Mouse (Mus musculus) gastrocnemius, adult 2 months (tissue): Measurements from ENCODE around the gene Ccn6. TPM values are rescaled to one million over a fixed set of nuclear protein-coding genes. Genes with fewer than 3 reads are reported as not detected.

Experiments used
- DNase-seq: peaks from one replicate; pipeline ENCODE4 v3.0.0; 2022
- H3K27ac ChIP-seq: fragments of 200-600 bp; 2 replicates; pipeline ENCODE4 v1.8.1; 2022; ENCODE audit warnings: mild to moderate bottlenecking
- H3K4me3 ChIP-seq: fragments of 200-600 bp; 2 replicates; pipeline ENCODE4 v1.8.1; 2022; ENCODE audit warnings: mild to moderate bottlenecking, moderate library complexity
- CTCF ChIP-seq: fragments of 200-600 bp; IDR thresholded peaks from 2 replicates; pipeline ENCODE4 v1.8.1; 2022; ENCODE audit warnings: antibody characterized with exemption, mild to moderate bottlenecking, moderate library complexity
- intact Hi-C: fragments of 180-260 bp; cut with DNase I; formaldehyde crosslinking; loops from one replicate; pipeline ENCODE4 v1.15.1; 2025
- total RNA-seq, 2 experiments: library from RNA; stranded (reverse); gene quantifications; 2 replicates each; pipeline ENCODE4 v1.2.3; 2021

Ccn6 gene
- total RNA-seq, 2 experiments from 2014 or later, result not detected

GRCm38 (mm10) chr10:39171603-39172539 is 8.3 kb upstream of the Ccn6 start:
- peak; percentile 88 for DNase-seq
- Histone ChIP-seq H3K27ac (peak overlapping the region; percentile 86), H3K4me3 (peak overlapping the region; percentile 81)
- TF ChIP-seq CTCF, result peak; percentile 90
- intact Hi-C loops, result loop anchor here (2.0 kb wide), 1 partner anchor 69 kb away; no protein-coding TSS in a partner anchor

DNA sequence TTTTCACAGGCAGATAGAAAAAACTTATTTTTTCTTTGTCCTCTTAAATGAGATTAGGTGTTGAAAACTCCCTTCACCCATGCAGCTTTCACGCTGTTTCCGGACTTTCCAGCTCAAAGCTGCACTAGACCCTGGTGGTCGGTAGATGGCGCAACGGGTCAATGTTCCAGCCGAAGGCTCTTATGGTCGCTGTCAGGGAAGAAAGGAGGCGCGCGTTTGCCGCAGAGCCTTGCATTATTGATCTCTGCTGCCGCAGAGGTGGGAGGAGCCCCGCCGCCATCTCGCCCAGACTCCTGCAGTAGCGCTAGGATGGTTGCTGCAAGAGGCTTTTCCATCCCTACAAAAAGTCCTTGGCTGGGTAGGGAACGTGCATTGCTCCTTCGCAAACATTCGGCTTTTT is 7.5 kb upstream of the Ccn6 start:
- H3K4me3 ChIP-seq, result peak overlapping the region; percentile 81
- no peak; the same call in none of the 2 replicates for TF ChIP-seq CTCF
- DNase-seq, result peak; percentile 91
- intact Hi-C loops, result loop anchor here (2.0 kb wide), 1 partner anchor 70 kb away; no protein-coding TSS in a partner anchor
- peak overlapping the region; percentile 86 for H3K27ac ChIP-seq

DNA sequence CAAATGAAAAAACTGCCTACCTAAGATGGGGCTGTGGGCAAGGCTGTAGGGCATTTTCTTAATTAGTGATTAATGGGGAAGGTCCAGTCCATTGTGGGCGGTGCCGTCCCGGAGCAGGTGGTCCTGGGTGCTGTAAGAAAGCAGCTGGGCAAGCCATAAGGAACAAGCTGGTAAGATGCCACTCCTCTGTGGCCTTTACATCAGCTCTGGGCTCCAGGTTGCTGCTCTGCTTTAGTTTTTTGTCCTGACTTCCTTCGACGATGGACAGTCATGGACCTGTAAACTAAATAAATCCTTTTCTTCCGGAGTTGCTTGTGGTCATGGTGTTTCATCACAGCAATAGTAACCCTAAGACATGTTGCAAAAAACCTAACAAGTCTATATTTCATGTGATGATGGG is 7.1 kb upstream of the Ccn6 start:
- H3K27ac ChIP-seq, result no peak overlapping the region
- TF ChIP-seq CTCF, result no peak
- no peak overlapping the region; the same call in 1 of the 2 replicates for H3K4me3 ChIP-seq
- intact Hi-C loops, result loop anchor here (1.0 to 2.0 kb wide), 2 partner anchors 70 to 350 kb away; no protein-coding TSS in a partner anchor
- DNase-seq, result no peak

GRCm38 (mm10) chr10:39170181-39170580 is 6.6 kb upstream of the Ccn6 start:
- DNase-seq, result peak; percentile 79

DNA sequence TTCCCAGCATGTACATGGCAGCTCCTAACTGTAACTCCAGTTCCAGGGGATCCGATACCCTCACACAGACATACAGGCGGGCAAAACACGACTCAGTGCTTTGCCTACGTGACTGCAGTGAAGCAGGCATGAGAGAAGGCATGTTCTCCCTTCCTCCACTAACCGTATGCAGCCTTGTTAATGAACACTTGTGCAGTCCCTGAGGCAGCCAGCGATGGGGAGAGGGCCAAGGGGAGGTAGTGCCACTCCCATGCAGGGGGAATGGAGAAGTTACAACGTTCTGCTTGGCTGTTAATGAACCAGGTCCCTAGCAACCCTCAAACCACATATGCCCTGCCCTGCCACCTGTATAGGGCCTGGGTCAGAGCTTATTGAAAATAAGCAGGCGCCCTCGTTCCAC is 6.0 kb upstream of the Ccn6 start:
- Histone ChIP-seq H3K27ac (no peak overlapping the region), H3K4me3 (no peak overlapping the region)
- intact Hi-C loops, result loop anchor here (1.0 to 2.0 kb wide), 2 partner anchors 71 to 351 kb away; no protein-coding TSS in a partner anchor
- no peak for TF ChIP-seq CTCF
- DNase-seq, result no peak

More at GRCm38 (mm10) chr10:39170181-39170580, 6.6 kb upstream of the Ccn6 start:
- Histone ChIP-seq H3K27ac (no peak overlapping the region), H3K4me3 (no peak overlapping the region)
- TF ChIP-seq CTCF, result peak; percentile 94
- intact Hi-C loops, result loop anchor here (1.0 to 2.0 kb wide), 2 partner anchors 71 to 350 kb away; no protein-coding TSS in a partner anchor

DNA sequence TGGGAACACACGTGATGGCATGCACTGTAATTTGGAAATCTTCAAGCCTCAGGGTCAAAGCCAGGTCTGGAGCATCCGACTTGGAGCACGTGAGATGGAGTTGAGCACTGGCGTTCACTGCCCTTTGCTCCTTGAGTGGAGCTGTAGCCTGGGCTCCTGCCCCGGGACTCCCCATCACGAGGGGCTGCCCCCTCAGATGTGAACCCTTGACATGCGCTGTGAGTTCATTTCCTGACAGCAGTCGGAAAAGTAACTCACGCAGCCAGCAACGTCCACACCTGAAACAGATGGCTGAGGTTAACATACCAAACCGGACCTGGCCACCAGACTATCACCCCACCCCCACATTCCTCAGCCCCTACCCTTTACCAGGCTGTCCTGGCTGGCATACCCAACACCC is 4.0 kb upstream of the Ccn6 start:
- DNase-seq, result no peak
- intact Hi-C loops, result no loop called here
- TF ChIP-seq CTCF, result no peak
- no peak overlapping the region for H3K27ac ChIP-seq
- H3K4me3 ChIP-seq, result no peak overlapping the region

DNA sequence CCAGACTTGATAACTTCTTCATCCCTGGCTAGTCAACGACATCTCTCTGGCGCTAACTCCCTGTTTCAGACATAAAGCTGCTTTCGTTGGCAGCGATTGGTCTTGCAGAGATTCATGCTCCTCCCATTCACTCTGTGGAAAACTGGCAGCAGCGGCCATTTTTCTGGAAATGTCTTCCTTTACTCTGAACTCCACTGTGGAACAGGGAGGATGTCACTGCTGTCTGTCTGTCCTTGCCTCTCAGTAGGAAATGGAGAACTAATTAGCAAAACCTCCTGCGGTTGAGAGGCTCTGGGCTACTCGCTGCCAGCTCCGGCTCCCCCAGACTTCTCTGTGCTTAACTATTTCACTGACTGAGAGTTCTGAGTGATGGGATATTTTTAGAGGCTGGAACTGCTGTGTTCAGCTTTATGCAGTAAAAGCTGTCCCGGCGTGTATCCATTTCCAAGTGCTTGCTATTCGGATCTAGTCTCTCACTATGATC is 2.1 kb upstream of the Ccn6 start:
- TF ChIP-seq CTCF, result no peak
- Histone ChIP-seq H3K27ac (peak overlapping the region; percentile 83), H3K4me3 (peak overlapping the region; percentile 64)
- DNase-seq, result peak; percentile 55
- intact Hi-C loops, result no loop called here

GRCm38 (mm10) chr10:39162666-39163484 is 719 bp downstream of the Ccn6 start:
- DNase-seq, result peak; percentile 61
- peak overlapping the region; percentile 53 for H3K4me3 ChIP-seq
- intact Hi-C loops, result no loop called here
- H3K27ac ChIP-seq, result peak overlapping the region; percentile 69
- TF ChIP-seq CTCF, result no peak

DNA sequence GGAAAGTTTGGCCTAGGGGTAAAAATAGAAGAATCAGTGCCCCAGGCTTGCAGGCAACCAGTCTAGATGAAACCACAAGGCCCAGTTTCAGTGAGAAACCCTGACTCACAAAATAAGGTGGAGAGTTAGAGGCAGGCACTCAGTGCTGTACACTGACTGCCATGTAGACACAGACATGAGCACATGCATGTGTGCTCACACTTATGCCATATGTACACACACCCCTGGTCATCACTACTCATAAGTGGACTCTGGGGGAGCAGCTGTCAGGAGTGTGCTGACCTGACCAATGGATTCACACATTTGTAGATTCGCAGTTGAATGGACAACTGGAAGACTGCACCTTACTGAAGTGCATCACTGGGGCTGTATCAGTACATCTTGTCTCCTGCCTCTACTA is 2.2 kb downstream of the Ccn6 start:
- intact Hi-C loops, result no loop called here
- H3K4me3 ChIP-seq, result no peak overlapping the region
- H3K27ac ChIP-seq, result no peak overlapping the region
- no peak for TF ChIP-seq CTCF
- DNase-seq, result no peak

- no peak overlapping the region for H3K4me3 ChIP-seq
- no peak overlapping the region for H3K27ac ChIP-seq
- DNase-seq, result no peak
- intact Hi-C loops, result no loop called here
- TF ChIP-seq CTCF, result no peak
These were observed 5.3 kb downstream of the Ccn6 start for GRCm38 (mm10) chr10:39158306-39158705.

DNA sequence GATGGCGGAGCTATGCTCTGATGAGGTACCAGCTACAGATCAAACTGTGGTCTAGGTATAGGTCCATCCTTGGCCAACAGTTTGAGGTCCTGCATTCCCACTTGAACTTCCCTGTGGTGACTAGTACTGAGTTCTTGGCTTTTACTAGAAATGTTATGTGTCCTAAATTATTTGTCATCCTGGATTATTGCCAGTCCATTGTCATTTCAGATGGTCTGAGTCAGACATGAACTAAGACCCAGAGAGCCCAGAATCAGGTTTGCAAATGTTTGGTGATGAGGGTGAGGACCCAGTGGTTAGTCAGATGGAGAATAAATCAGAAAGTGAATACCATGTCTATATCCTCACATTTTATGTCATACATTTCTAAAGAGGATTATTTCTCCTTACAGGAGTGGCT is 6.3 kb downstream of the Ccn6 start:
- Histone ChIP-seq H3K27ac (no peak overlapping the region), H3K4me3 (no peak overlapping the region)
- DNase-seq, result no peak
- no peak for TF ChIP-seq CTCF
- intact Hi-C loops, result no loop called here

GRCm38 (mm10) chr10:39156719-39157118 is 6.9 kb downstream of the Ccn6 start:
- no peak overlapping the region for H3K27ac ChIP-seq
- no peak overlapping the region for H3K4me3 ChIP-seq
- intact Hi-C loops, result no loop called here
- DNase-seq, result no peak
- no peak for TF ChIP-seq CTCF
